Mouse (Mus musculus) intestine, embryonic 16.5 days (tissue): Measurements from ENCODE around the gene Adgrl4. TPM values are rescaled to one million over a fixed set of nuclear protein-coding genes. Genes with fewer than 3 reads are reported as not detected.

Experiments used
- ATAC-seq: fragments of 200-750 bp; cut with Nextera tagmentation; 2 replicates; pipeline ENCODE4 v1.8.0; 2017; ENCODE audit warnings: moderate TSS enrichment, moderate library complexity
- H3K27ac ChIP-seq: fragments of 300-500 bp; sonication (generic); 2 replicates; pipeline ENCODE4 v1.5.1; 2014; ENCODE audit warnings: mild to moderate bottlenecking, low read length
- H3K27me3 ChIP-seq: fragments of 300-500 bp; sonication (generic); replicated peaks from 2 replicates; pipeline ENCODE4 v1.6.1; 2014; ENCODE audit warnings: low read length, control low read depth, mixed read lengths; ENCODE audit not compliant: control insufficient read depth, insufficient read depth
- H3K36me3 ChIP-seq: fragments of 300-500 bp; sonication (generic); 2 replicates; pipeline ENCODE4 v1.6.1; 2014; ENCODE audit warnings: low read length, control low read depth; ENCODE audit not compliant: control insufficient read depth, insufficient read depth
- H3K4me1 ChIP-seq: fragments of 300-500 bp; sonication (generic); 2 replicates; pipeline ENCODE4 v1.6.1; 2014; ENCODE audit warnings: low read length, control low read depth, mixed read lengths; ENCODE audit not compliant: control insufficient read depth, insufficient read depth
- H3K4me2 ChIP-seq: fragments of 300-500 bp; sonication (generic); 2 replicates; pipeline ENCODE4 v1.6.1; 2014; ENCODE audit warnings: low read depth, low read length, control low read depth
- H3K4me3 ChIP-seq: fragments of 300-500 bp; sonication (generic); 2 replicates; pipeline ENCODE4 v1.5.1; 2014; ENCODE audit warnings: mild to moderate bottlenecking, low read length
- H3K9ac ChIP-seq: fragments of 300-500 bp; sonication (generic); 2 replicates; pipeline ENCODE4 v1.6.1; 2014; ENCODE audit warnings: low read depth, low read length
- H3K9me3 ChIP-seq: fragments of 300-500 bp; sonication (generic); 2 replicates; pipeline ENCODE4 v1.6.1; 2016; ENCODE audit warnings: low read length, control low read depth; ENCODE audit not compliant: control insufficient read depth
- WGBS: fragments of 180-500 bp; shearing (Covaris S2); extraction: QIAGEN DNeasy Blood & Tissue Kit; methylation state at CpG from one replicate; pipeline ENCODE4 v1.1.7; 2014; 5-methylcytosine and 5-hydroxymethylcytosine counted together
- polyA plus RNA-seq: library from polyadenylated mRNA; unstranded; fragments of >200 nt; fragmentation: Nextera tagmentation; extraction: Ambion mirVana; gene quantifications from 2 replicates; pipeline ENCODE4 v1.2.1, GENCODE M21; 2015

Adgrl4 gene
- polyA plus RNA-seq: 6.6 and 7.4 TPM in 2 replicates

DNA sequence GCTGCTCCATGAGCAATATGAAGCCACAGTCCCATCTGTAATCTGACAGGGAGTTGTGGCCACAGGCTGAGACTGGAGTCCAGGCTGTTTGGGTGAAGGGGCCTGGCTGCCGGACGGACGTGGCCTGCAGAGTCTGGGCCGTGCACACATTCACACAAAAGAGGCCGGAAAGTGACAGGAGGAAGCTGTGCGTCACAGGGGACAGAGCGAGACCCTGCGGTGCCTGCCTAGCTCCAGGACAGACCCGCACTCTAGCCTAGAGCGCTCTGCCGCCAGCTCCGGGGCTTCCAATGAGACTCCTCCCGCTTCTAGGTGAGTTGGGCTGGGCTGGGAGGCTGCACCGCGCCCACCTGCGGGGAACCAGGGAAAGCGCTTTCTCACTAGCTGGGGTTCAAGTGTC lies at the start of gene Adgrl4:
TSS of gene Adgrl4 (plus strand) at position 195 of the 400 bp plus-strand sequence.
- Histone ChIP-seq H3K9me3 (no peaks in the 10 kb centered on the region), H3K27ac (no peak within 1 kb of the TSS; the same call in 1 of the 2 replicates), H3K4me1 (peaks cover 5% of the 10 kb centered on the region), H3K36me3 (no peaks in the 10 kb centered on the region), H3K4me3 (peak within 1 kb of the TSS; percentile 22), H3K27me3 (no peaks in the 10 kb centered on the region), H3K4me2 (peak within 1 kb of the TSS; percentile 32), H3K9ac (peak within 1 kb of the TSS; percentile 24; the same call in 1 of the 2 replicates)
- 2% methylated on average over 17 of the region's 17 CpGs for WGBS
- peak; percentile 65 for ATAC-seq

DNA sequence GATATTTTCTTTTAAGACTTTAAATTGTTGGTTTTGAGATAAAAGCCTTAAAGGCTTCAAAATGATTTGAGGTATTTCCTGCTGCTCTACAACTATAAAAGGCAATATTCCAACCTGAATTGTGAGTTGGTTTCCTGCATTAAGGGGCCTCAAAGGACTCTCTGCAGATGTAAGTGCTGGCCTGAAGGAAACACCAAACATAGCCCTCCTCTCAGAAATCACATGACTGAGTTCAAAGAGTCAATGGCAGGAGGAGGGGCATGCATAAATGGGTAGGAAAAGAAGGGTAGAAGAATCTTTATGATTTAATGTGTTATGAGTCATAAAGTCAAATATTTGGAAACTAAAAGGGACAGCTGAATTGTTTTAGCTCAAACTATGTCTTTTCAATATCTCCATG lies 46.8 kb upstream of the Adgrl4 start:
- H3K4me2 ChIP-seq: no peak overlapping the region

DNA sequence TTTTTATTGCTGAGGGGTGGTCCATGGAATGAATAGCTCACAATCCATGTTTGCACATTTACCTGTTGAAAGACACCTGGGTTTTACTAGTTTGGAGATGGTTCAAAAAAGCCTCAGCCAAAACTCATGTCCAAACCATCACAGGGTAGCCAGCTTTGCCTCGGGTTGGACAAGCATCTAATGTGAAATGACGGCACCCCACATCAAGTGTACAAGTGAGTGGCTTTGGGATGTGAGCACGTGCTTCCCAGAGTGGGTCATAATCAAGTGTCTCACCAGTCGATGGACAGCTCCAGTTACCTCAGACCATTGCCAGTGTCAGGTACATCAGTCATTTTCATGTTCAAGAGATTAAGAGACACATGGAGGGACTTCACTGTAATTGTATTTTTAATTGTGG lies 44.8 kb upstream of the Adgrl4 start:
- no peaks in the 10 kb centered on the region for H3K4me1 ChIP-seq
- H3K27ac ChIP-seq: no peak overlapping the region
- H3K9me3 ChIP-seq: no peaks in the 10 kb centered on the region
- H3K9ac ChIP-seq: no peak overlapping the region
- H3K36me3 ChIP-seq: no peaks in the 10 kb centered on the region
- H3K4me3 ChIP-seq: no peak overlapping the region
- H3K27me3 ChIP-seq: no peaks in the 10 kb centered on the region
- ATAC-seq: no peak
- H3K4me2 ChIP-seq: no peak overlapping the region
- 87% methylated on average over 4 of the region's 4 CpGs for WGBS

More for the DNA sequence above, 46.8 kb upstream of the Adgrl4 start:
- no peaks in the 10 kb centered on the region for H3K9me3 ChIP-seq
- no peaks in the 10 kb centered on the region for H3K36me3 ChIP-seq
- no peak overlapping the region for H3K27ac ChIP-seq
- no peaks in the 10 kb centered on the region for H3K27me3 ChIP-seq
- H3K9ac ChIP-seq: no peak overlapping the region
- ATAC-seq: no peak
- no peaks in the 10 kb centered on the region for H3K4me1 ChIP-seq
- no peak overlapping the region for H3K4me3 ChIP-seq

DNA sequence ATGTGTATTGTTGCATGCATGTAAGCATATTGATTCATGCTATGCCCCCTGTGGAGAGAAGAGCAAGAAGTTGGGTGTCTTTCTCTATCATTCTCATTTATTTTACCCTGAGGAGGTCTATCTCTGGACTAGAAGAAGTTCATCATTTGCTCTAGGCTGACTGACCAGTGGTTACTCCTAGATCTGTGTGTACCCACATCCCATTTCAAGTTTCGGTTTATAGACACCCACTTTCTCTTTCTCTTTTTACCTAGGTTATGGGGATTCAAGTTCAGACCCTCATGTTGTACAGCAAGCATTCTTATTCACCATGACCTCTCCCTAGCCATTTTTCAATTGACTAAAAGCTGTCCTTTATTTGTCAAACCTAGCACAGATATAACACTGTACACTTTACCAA lies 44.4 kb upstream of the Adgrl4 start:
- no peak for ATAC-seq
- Histone ChIP-seq H3K36me3 (no peaks in the 10 kb centered on the region), H3K27ac (no peak overlapping the region), H3K9me3 (no peaks in the 10 kb centered on the region), H3K27me3 (no peaks in the 10 kb centered on the region), H3K4me2 (no peak overlapping the region), H3K9ac (no peak overlapping the region), H3K4me1 (no peaks in the 10 kb centered on the region), H3K4me3 (no peak overlapping the region)
- 68% methylated on average over 1 of the region's 1 CpGs for WGBS

- no peak overlapping the region for H3K27ac ChIP-seq
- no peaks in the 10 kb centered on the region for H3K4me1 ChIP-seq
- ATAC-seq: no peak
- H3K9ac ChIP-seq: no peak overlapping the region
- H3K4me2 ChIP-seq: no peak overlapping the region
- H3K9me3 ChIP-seq: no peaks in the 10 kb centered on the region
- no peaks in the 10 kb centered on the region for H3K36me3 ChIP-seq
- no peaks in the 10 kb centered on the region for H3K27me3 ChIP-seq
- 96% methylated on average over 1 of the region's 1 CpGs for WGBS
- no peak overlapping the region for H3K4me3 ChIP-seq
These were observed 38.4 kb upstream of the Adgrl4 start for GRCm38 (mm10) chr3:151399270-151399669.

DNA sequence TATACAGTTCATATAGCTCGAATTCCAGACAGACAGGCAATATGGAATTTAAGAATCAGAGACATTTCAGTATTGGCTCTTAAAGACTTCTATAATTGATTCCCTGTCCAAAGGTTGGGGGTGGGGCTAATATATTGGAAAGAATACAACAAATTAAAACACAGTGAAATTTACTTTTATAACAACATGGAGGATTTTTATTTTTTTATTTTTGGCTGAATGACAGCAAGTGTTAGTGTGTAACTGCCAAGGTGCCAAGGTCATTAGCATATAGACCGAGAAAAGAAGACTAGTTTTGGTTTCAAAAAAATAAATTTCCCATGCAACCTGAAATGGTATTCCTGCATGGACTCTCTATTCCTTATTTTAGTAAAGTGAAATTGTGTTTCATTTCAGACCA lies 26.7 kb upstream of the Adgrl4 start:
- no peak for ATAC-seq
- Histone ChIP-seq H3K4me3 (no peak overlapping the region), H3K4me2 (no peak overlapping the region), H3K9ac (no peak overlapping the region), H3K27ac (no peak overlapping the region), H3K9me3 (no peaks in the 10 kb centered on the region), H3K4me1 (no peaks in the 10 kb centered on the region), H3K27me3 (no peaks in the 10 kb centered on the region), H3K36me3 (no peaks in the 10 kb centered on the region)
- 82% methylated on average over 2 of the region's 2 CpGs for WGBS

- Histone ChIP-seq H3K4me2 (no peak overlapping the region), H3K4me3 (no peak overlapping the region), H3K27me3 (no peaks in the 10 kb centered on the region), H3K27ac (no peak overlapping the region), H3K4me1 (no peaks in the 10 kb centered on the region), H3K9me3 (no peaks in the 10 kb centered on the region), H3K36me3 (no peaks in the 10 kb centered on the region), H3K9ac (no peak overlapping the region)
- 92% methylated on average over 4 of the region's 4 CpGs for WGBS
- ATAC-seq: no peak
These were observed 26.2 kb upstream of the Adgrl4 start for GRCm38 (mm10) chr3:151411488-151411887.

GRCm38 (mm10) chr3:151416931-151417330 lies 20.8 kb upstream of the Adgrl4 start:
- Histone ChIP-seq H3K9ac (no peak overlapping the region), H3K36me3 (no peaks in the 10 kb centered on the region), H3K27me3 (no peaks in the 10 kb centered on the region), H3K4me3 (no peak overlapping the region), H3K9me3 (no peaks in the 10 kb centered on the region), H3K4me2 (no peak overlapping the region), H3K4me1 (no peaks in the 10 kb centered on the region), H3K27ac (no peak overlapping the region)
- no peak for ATAC-seq

- WGBS: 53% methylated on average over 12 of the region's 12 CpGs
These were observed 19.8 kb upstream of the Adgrl4 start for GRCm38 (mm10) chr3:151417688-151418572.

More at GRCm38 (mm10) chr3:151417688-151418572, 19.8 kb upstream of the Adgrl4 start:
- Histone ChIP-seq H3K27me3 (no peaks in the 10 kb centered on the region), H3K4me3 (no peak overlapping the region), H3K9me3 (no peaks in the 10 kb centered on the region), H3K4me1 (no peaks in the 10 kb centered on the region), H3K36me3 (no peaks in the 10 kb centered on the region), H3K27ac (no peak overlapping the region), H3K9ac (no peak overlapping the region), H3K4me2 (no peak overlapping the region)
- no peak for ATAC-seq
